Mouse (Mus musculus) olfactory bulb, adult 2 months (tissue): Measurements from ENCODE around the gene Amz2.

Experiments
- CTCF ChIP-seq: fragments of 200-500 bp; IDR thresholded peaks from 2 replicates; pipeline ENCODE4 v1.5.1; 2012; ENCODE audit warnings: low read depth, mild to moderate bottlenecking, low read length, moderate library complexity; ENCODE audit not compliant: insufficient read depth
- POLR2A ChIP-seq: fragments of 200-500 bp; IDR thresholded peaks from 2 replicates; pipeline ENCODE4 v1.6.1; 2012; ENCODE audit warnings: mild to moderate bottlenecking, low read depth, low read length, moderate library complexity; ENCODE audit not compliant: insufficient read depth

DNA sequence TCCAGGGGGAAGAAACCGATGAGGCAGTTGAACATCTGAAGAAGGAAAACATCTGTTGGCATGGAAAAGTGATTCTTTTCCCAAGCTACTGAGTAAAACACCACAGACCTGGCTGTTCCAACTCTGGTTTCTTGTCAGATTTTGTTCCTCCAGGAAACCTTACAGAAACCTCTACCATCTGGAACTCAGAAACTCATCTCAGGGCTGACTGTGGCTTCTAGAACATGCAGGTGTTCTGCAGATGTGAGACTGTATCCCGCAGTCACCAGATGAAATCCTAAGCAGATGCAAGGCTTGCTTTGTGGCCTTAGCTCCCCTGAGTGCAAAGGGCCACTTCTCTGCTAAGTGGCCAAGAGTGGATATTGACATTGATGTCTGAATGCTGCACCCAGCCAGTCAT lies 64.0 kb downstream of the Amz2 start:
- TF ChIP-seq CTCF, result no peak
- TF ChIP-seq POLR2A, result no peak
